Mouse (Mus musculus) heart, adult 2 months (tissue): Measurements from ENCODE around the gene Dcst2. TPM values are rescaled to one million over a fixed set of nuclear protein-coding genes. Genes with fewer than 3 reads are reported as not detected.

Experiments used
- DNase-seq, 2 experiments: peaks; one replicate each; pipeline ENCODE4 v3.0.0; 2021
- H3K27ac ChIP-seq: fragments of 200-600 bp; 2 replicates; pipeline ENCODE4 v1.8.1; 2022
- H3K27me3 ChIP-seq: fragments of 200-500 bp; 2 replicates; pipeline ENCODE4 v1.6.1; 2012; ENCODE audit warnings: mild to moderate bottlenecking, low read length, inconsistent platforms, mixed read lengths; ENCODE audit not compliant: control insufficient read depth, insufficient read depth
- H3K36me3 ChIP-seq: fragments of 200-500 bp; 2 replicates; pipeline ENCODE4 v1.6.1; 2012; ENCODE audit warnings: low read length, inconsistent platforms; ENCODE audit not compliant: control insufficient read depth, insufficient read depth
- H3K4me1 ChIP-seq: fragments of 200-500 bp; 2 replicates; pipeline ENCODE4 v1.6.1; 2011; ENCODE audit warnings: low read length; ENCODE audit not compliant: control insufficient read depth, insufficient read depth
- H3K4me3 ChIP-seq: fragments of 200-600 bp; 2 replicates; pipeline ENCODE4 v1.8.1; 2022
- H3K79me2 ChIP-seq: fragments of 200-500 bp; replicated peaks from 2 replicates; pipeline ENCODE4 v1.6.1; 2012; ENCODE audit warnings: mild to moderate bottlenecking, inconsistent platforms, low read length, moderate library complexity, mixed read lengths; ENCODE audit not compliant: control insufficient read depth, insufficient read depth
- H3K9ac ChIP-seq: fragments of 200-500 bp; 2 replicates; pipeline ENCODE4 v1.6.1; 2012; ENCODE audit warnings: low read depth, mild to moderate bottlenecking, control low read depth, inconsistent platforms, low read length, mixed read lengths
- CTCF ChIP-seq: fragments of 200-600 bp; IDR thresholded peaks from 2 replicates; pipeline ENCODE4 v1.8.1; 2022; ENCODE audit warnings: antibody characterized with exemption, mild to moderate bottlenecking, moderate library complexity
- EP300 ChIP-seq: fragments of 200-500 bp; IDR thresholded peaks from 2 replicates; pipeline ENCODE4 v1.6.1; 2011; ENCODE audit warnings: low read depth, low read length, control low read depth; ENCODE audit not compliant: insufficient read depth
- POLR2A ChIP-seq: fragments of 200-500 bp; IDR thresholded peaks from 2 replicates; pipeline ENCODE4 v1.6.1; 2011; ENCODE audit warnings: mild to moderate bottlenecking, low read depth, low read length, control low read depth; ENCODE audit not compliant: insufficient read depth
- WGBS: fragments of 180-500 bp; shearing (Covaris S2); methylation state at CpG from one replicate; pipeline ENCODE4 v1.1.7; 2018; 5-methylcytosine and 5-hydroxymethylcytosine counted together
- intact Hi-C: fragments of 180-260 bp; cut with DNase I; formaldehyde crosslinking; loops from one replicate; pipeline ENCODE4 v1.15.1; 2025
- polyA plus RNA-seq: library from polyadenylated mRNA; depleted of rRNA; stranded (reverse); fragments of >200 nt; gene quantifications from 2 replicates; pipeline ENCODE4 v1.2.3, GENCODE M21; 2012
- total RNA-seq, 2 experiments: library from RNA; stranded (reverse); gene quantifications; 2 replicates each; pipeline ENCODE4 v1.2.3; 2021

Dcst2 gene
- total and polyA plus RNA-seq, 3 experiments, result 0.35 TPM; not detected in 2

DNA sequence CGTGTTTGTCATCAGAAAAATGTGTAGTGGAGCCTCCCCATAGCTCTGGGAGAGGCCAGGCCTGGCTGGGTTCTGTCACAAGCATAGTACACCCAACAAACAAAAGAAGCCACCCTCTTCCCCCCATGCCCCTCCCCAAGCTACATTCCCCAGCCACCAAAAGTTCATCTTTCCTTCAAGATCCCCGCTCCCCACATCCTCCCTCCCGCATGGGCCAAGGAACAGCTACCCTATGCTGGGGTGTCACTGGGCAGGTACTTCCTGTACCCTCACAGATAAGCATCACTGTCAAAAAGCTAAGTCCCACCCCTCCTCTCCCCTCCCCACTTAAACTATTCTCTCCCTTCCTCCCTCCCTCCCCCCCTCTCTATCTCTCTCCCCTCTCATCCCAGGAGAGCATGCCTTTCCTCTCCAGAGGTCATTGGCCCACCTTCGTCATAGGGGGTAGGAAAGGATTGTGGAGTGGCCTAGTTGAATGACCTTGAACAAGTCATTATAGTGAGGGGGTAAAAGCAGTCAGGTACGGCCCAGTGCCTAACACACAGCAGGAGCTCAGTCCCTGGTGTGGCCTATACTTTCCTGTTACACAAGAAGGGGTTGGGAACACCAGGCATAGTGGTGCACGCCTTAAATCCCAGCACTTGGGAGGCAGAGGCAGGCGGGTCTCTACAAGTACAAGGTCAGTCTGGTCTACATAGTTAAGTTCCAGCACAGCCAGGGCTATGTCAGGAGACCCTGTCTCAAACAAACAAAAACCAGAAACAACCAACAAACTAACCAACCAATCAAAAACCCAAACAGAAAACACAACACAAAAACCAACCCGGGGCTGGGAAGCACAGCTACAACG lies 20.5 kb downstream of the Dcst2 start:
- no peak overlapping the region for H3K4me3 ChIP-seq
- H3K4me1 ChIP-seq, result 0 out of 2 replicates have a peak, but pooled peaks cover 1% of the 10 kb centered on the region
- 77% methylated on average over 9 of the region's 9 CpGs for WGBS
- H3K9ac ChIP-seq, result no peak overlapping the region
- TF ChIP-seq POLR2A (no peak), CTCF (no peak), EP300 (no peak)
- H3K36me3 ChIP-seq, result no peaks in the 10 kb centered on the region
- no peaks in the 10 kb centered on the region for H3K79me2 ChIP-seq
- DNase-seq, result no peak
- intact Hi-C loops, result no loop called here
- H3K27me3 ChIP-seq, result no peaks in the 10 kb centered on the region
- no peak overlapping the region for H3K27ac ChIP-seq

DNA sequence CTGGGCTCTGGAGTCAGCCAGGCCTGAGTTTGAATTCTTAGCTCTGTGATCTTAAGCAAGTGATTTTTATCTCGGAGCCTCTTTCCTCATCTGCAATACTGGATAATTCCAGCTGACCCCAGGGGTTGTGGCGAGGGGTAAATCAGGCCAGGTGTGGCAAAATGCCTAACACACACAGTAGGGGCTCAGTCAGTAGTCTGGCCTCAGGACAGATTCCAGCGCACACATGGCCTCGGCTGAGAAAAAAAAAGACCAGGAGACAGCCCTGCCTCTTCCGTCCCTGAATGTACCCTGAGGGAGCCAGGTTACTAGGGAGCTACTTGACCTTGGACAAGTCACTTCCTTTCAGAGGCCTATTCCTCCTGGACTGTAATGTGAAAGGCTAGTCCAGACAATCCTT lies 21.2 kb downstream of the Dcst2 start:
- Histone ChIP-seq H3K79me2 (no peaks in the 10 kb centered on the region; the same call in 1 of the 2 replicates), H3K27ac (no peak overlapping the region)
- WGBS, result 62% methylated on average over 5 of the region's 5 CpGs

DNA sequence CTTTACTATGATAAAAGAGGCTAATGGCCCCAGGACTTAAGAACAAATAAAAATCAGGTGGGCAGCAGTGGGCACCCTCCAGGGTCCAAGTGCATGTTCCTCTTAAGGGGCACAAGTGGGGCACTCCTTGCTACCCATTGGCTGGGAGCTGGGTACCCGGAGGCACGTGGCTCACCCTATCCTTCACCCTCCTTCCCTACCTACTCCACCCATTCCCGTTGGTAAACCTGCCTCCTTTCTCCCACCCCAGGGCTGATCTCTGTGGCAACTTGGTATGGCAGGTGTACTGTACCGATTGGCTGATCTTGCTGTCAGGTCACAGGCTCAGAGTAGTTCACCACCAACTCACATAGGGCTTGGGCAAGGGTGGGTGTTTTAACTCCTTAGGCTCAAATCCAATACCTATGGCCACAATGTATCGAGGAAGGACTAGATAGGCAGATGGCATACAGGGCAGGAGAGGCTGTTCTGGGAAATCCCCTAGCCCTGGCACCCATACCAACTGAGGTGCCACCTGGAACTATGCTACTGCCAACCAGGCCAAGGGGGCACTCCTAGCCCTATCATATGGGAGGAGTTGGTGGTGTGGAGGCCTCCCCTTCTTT lies 22.0 kb downstream of the Dcst2 start:
- intact Hi-C loops, result no loop called here
- no peaks in the 10 kb centered on the region for H3K27me3 ChIP-seq
- no peaks in the 10 kb centered on the region for H3K36me3 ChIP-seq
- H3K79me2 ChIP-seq, result no peaks in the 10 kb centered on the region; the same call in 1 of the 2 replicates
- peaks cover 5% of the 10 kb centered on the region for H3K4me1 ChIP-seq
- no peak overlapping the region for H3K9ac ChIP-seq
- no peak overlapping the region for H3K4me3 ChIP-seq
- TF ChIP-seq EP300 (no peak), POLR2A (no peak), CTCF (no peak)
- no peak overlapping the region for H3K27ac ChIP-seq
- DNase-seq, result no peak
- 78% methylated on average over 5 of the region's 5 CpGs for WGBS

More for the DNA sequence above, 21.2 kb downstream of the Dcst2 start:
- H3K9ac ChIP-seq, result no peak overlapping the region
- no peak for TF ChIP-seq EP300
- no peak for TF ChIP-seq POLR2A
- no peak for TF ChIP-seq CTCF
- no peaks in the 10 kb centered on the region for H3K36me3 ChIP-seq
- no peaks in the 10 kb centered on the region for H3K27me3 ChIP-seq
- intact Hi-C loops, result no loop called here
- DNase-seq, result no peak
- 0 out of 2 replicates have a peak, but pooled peaks cover 1% of the 10 kb centered on the region for H3K4me1 ChIP-seq
- H3K4me3 ChIP-seq, result no peak overlapping the region

DNA sequence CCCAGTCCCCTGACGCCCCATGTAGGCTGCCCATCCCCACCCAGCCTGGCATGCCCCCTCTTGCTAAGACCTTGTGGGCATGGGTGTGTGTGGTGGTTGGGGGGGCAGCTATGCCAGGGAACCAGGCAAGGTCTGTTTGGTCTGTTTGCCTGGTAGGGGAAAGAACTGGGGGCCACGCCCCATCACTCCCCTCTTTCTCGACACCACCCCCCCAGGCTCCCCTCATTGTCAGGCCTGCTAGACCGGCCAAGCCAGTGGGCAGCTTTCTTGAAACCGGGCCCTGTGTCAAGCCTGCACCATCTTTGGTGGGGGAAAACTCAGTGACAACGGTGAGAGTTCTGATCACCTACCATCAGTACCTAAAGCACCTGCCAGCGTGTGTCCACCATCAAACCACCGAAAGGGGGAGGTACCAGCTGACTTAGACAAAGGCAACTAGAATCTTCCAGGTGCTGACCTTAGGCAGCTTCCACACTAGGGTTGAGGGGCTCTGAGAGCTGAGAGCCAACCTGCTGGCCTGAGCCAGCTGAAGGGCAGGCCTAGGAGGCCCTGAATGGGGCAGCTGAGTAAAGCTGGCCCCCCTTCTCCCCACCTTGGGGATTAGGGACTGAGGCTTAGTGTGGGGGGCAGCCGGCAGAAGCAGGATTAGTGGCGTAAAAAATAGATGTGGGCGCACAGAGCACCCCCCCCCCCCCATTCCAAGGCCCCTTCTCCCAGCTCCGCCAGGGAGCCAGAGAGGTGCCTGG lies 22.7 kb downstream of the Dcst2 start:
- TF ChIP-seq POLR2A, result no peak
- TF ChIP-seq EP300, result no peak
- no peak for TF ChIP-seq CTCF
- DNase-seq, result no peak
- Histone ChIP-seq H3K27ac (no peak overlapping the region), H3K4me3 (no peak overlapping the region), H3K4me1 (peaks cover 7% of the 10 kb centered on the region), H3K36me3 (no peaks in the 10 kb centered on the region), H3K79me2 (no peaks in the 10 kb centered on the region; the same call in 1 of the 2 replicates), H3K27me3 (no peaks in the 10 kb centered on the region), H3K9ac (no peak overlapping the region)
- WGBS, result 81% methylated on average over 12 of the region's 12 CpGs
- intact Hi-C loops, result no loop called here

DNA sequence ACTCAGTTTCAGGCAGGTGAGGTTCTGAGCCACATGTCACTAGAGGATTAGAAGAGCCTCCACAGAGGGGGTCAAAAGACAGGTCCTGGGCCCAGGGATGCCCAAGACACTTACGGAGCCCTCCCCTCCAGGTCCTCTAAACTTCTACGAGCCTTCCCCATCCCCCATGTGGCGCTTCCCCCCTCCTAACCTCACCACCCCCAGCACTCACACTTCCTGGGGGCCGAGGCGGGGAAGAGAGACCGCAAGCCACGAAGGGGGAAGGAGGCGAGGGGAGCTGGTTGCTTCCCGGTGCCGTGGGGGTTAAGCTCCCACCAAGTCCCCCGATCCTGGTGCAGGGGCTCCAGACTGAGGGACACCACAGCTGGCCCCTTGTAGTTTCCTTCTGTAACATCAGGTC lies 23.7 kb downstream of the Dcst2 start:
- Histone ChIP-seq H3K4me3 (no peak overlapping the region), H3K27ac (no peak overlapping the region), H3K79me2 (no peaks in the 10 kb centered on the region; the same call in 1 of the 2 replicates), H3K27me3 (no peaks in the 10 kb centered on the region), H3K36me3 (no peaks in the 10 kb centered on the region), H3K9ac (no peak overlapping the region), H3K4me1 (peaks cover 10% of the 10 kb centered on the region)
- WGBS, result 67% methylated on average over 11 of the region's 11 CpGs
- intact Hi-C loops, result no loop called here
- DNase-seq, result no peak
- TF ChIP-seq POLR2A (no peak), CTCF (no peak), EP300 (no peak)
